Mouse (Mus musculus): ENCODE measurements around the gene Klf7.

Gene Klf7

GRCm38 (mm10) chr1:64105181-64105646 is 16.9 kb downstream of the Klf7 start:
- in situ Hi-C loops (cut with MboI, MseI) = no loop called here

GRCm38 (mm10) chr1:64104665-64105064 is 17.4 kb downstream of the Klf7 start:
- in situ Hi-C loops (cut with MboI, MseI) = no loop called here

GRCm38 (mm10) chr1:64101331-64101730 is 20.8 kb downstream of the Klf7 start:
- in situ Hi-C loops (cut with MboI, MseI) = no loop called here

GRCm38 (mm10) chr1:64098800-64099199 is 23.3 kb downstream of the Klf7 start:
- in situ Hi-C loops (cut with MboI, MseI) = no loop called here

- in situ Hi-C loops (cut with MboI, MseI) = no loop called here
These were observed 24.3 kb downstream of the Klf7 start for GRCm38 (mm10) chr1:64097640-64098287.

GRCm38 (mm10) chr1:64093018-64093417 is 29.1 kb downstream of the Klf7 start:
- in situ Hi-C loops (cut with MboI, MseI) = no loop called here

GRCm38 (mm10) chr1:64091591-64091990 is 30.5 kb downstream of the Klf7 start:
- in situ Hi-C loops (cut with MboI, MseI) = no loop called here

GRCm38 (mm10) chr1:64090566-64090965 is 31.5 kb downstream of the Klf7 start:
- in situ Hi-C loops (cut with MboI, MseI) = no loop called here

- in situ Hi-C loops (cut with MboI, MseI) = no loop called here
These were observed 32.4 kb downstream of the Klf7 start for GRCm38 (mm10) chr1:64089691-64090090.

- in situ Hi-C loops (cut with MboI, MseI) = no loop called here
These were observed 33.3 kb downstream of the Klf7 start for GRCm38 (mm10) chr1:64088604-64089320.

GRCm38 (mm10) chr1:64087657-64088603 is 34.2 kb downstream of the Klf7 start:
- in situ Hi-C loops (cut with MboI, MseI) = no loop called here

- in situ Hi-C loops (cut with MboI, MseI) = no loop called here
These were observed 36.2 kb downstream of the Klf7 start for GRCm38 (mm10) chr1:64085875-64086274.

- in situ Hi-C loops (cut with MboI, MseI) = no loop called here
These were observed 36.7 kb downstream of the Klf7 start for GRCm38 (mm10) chr1:64085361-64085760.

- in situ Hi-C loops (cut with MboI, MseI) = no loop called here
These were observed 37.4 kb downstream of the Klf7 start for GRCm38 (mm10) chr1:64084706-64085105.

- in situ Hi-C loops (cut with MboI, MseI) = no loop called here
These were observed 40.3 kb downstream of the Klf7 start for GRCm38 (mm10) chr1:64081791-64082190.

- in situ Hi-C loops (cut with MboI, MseI) = no loop called here
These were observed 40.9 kb downstream of the Klf7 start for GRCm38 (mm10) chr1:64081217-64081616.

GRCm38 (mm10) chr1:64080263-64080662 is 41.8 kb downstream of the Klf7 start:
- in situ Hi-C loops (cut with MboI, MseI) = no loop called here

- in situ Hi-C loops (cut with MboI, MseI) = no loop called here
These were observed 43.3 kb downstream of the Klf7 start for GRCm38 (mm10) chr1:64078747-64079211.

GRCm38 (mm10) chr1:64078011-64078746 is 43.9 kb downstream of the Klf7 start:
- in situ Hi-C loops (cut with MboI, MseI) = no loop called here

- in situ Hi-C loops (cut with MboI, MseI) = no loop called here
These were observed 48.0 kb downstream of the Klf7 start for GRCm38 (mm10) chr1:64074051-64074450.

GRCm38 (mm10) chr1:64070947-64071346 is 51.1 kb downstream of the Klf7 start:
- in situ Hi-C loops (cut with MboI, MseI) = no loop called here
